Mouse (Mus musculus) limb, embryonic 12.5 days (tissue): ENCODE measurements around the gene Lrrc7. TPM values are rescaled to one million over a fixed set of nuclear protein-coding genes. Genes with fewer than 3 reads are reported as not detected.

Experiments used
- ATAC-seq: fragments of 200-750 bp; cut with Nextera tagmentation; 2 replicates; pipeline ENCODE4 v1.8.0; 2017; ENCODE audit warnings: low read depth, moderate TSS enrichment; ENCODE audit not compliant: insufficient number of reproducible peaks, insufficient read depth, low FRiP score, low TSS enrichment
- H3K27ac ChIP-seq: fragments of 300-500 bp; sonication (generic); 2 replicates; pipeline ENCODE4 v1.5.1; 2016; ENCODE audit warnings: mild to moderate bottlenecking, moderate library complexity
- H3K27me3 ChIP-seq: fragments of 300-500 bp; sonication (generic); 2 replicates; pipeline ENCODE4 v1.6.1; 2016; ENCODE audit warnings: mild to moderate bottlenecking, moderate library complexity
- H3K36me3 ChIP-seq: fragments of 300-500 bp; sonication (generic); 2 replicates; pipeline ENCODE4 v1.6.1; 2016; ENCODE audit warnings: mild to moderate bottlenecking, moderate library complexity
- H3K4me1 ChIP-seq: fragments of 300-500 bp; sonication (generic); replicated peaks from 2 replicates; pipeline ENCODE4 v1.6.1; 2016
- H3K4me2 ChIP-seq: fragments of 300-500 bp; sonication (generic); 2 replicates; pipeline ENCODE4 v1.6.1; 2016; ENCODE audit warnings: mild to moderate bottlenecking, moderate library complexity
- H3K4me3 ChIP-seq: fragments of 300-500 bp; sonication (generic); replicated peaks from 2 replicates; pipeline ENCODE4 v1.5.1; 2016; ENCODE audit warnings: mild to moderate bottlenecking
- H3K9ac ChIP-seq: fragments of 300-500 bp; sonication (generic); replicated peaks from 2 replicates; pipeline ENCODE4 v1.6.1; 2016; ENCODE audit warnings: mild to moderate bottlenecking, moderate library complexity
- H3K9me3 ChIP-seq: fragments of 300-500 bp; sonication (generic); 2 replicates; pipeline ENCODE4 v1.6.1; 2016; ENCODE audit warnings: mild to moderate bottlenecking, moderate library complexity
- WGBS: fragments of 180-500 bp; shearing (Covaris S2); methylation state at CpG from one replicate; pipeline ENCODE4 v1.1.7; 2016; 5-methylcytosine and 5-hydroxymethylcytosine counted together
- polyA plus RNA-seq: library from polyadenylated mRNA; unstranded; fragments of >200 nt; fragmentation: Nextera tagmentation; extraction: Ambion mirVana; gene quantifications from 2 replicates; pipeline ENCODE4 v1.2.1, GENCODE M21; 2016

The Lrrc7 gene
- polyA plus RNA-seq, 1 experiment from 2014 or later = 0.35 TPM

GRCm38 (mm10) chr3:158532859-158533258 is 29.2 kb downstream of the Lrrc7 start:
- H3K36me3 ChIP-seq = no peaks in the 10 kb centered on the region
- H3K27ac ChIP-seq = no peak overlapping the region
- H3K4me1 ChIP-seq = no peaks in the 10 kb centered on the region
- 57% methylated on average over 2 of the region's 2 CpGs for WGBS
- no peaks in the 10 kb centered on the region for H3K9me3 ChIP-seq
- H3K27me3 ChIP-seq = no peaks in the 10 kb centered on the region
- H3K9ac ChIP-seq = no peak overlapping the region
- no peak overlapping the region for H3K4me2 ChIP-seq
- no peak for ATAC-seq
- H3K4me3 ChIP-seq = no peak overlapping the region

- WGBS = 71% methylated on average over 1 of the region's 1 CpGs
- H3K9ac ChIP-seq = no peak overlapping the region
- H3K27ac ChIP-seq = no peak overlapping the region
- no peak overlapping the region for H3K4me2 ChIP-seq
- no peaks in the 10 kb centered on the region for H3K36me3 ChIP-seq
- no peaks in the 10 kb centered on the region for H3K4me1 ChIP-seq
- no peak for ATAC-seq
- H3K4me3 ChIP-seq = no peak overlapping the region
- H3K27me3 ChIP-seq = no peaks in the 10 kb centered on the region
- H3K9me3 ChIP-seq = no peaks in the 10 kb centered on the region
Measured at GRCm38 (mm10) chr3:158528471-158528870, 33.5 kb downstream of the Lrrc7 start.

- Histone ChIP-seq H3K9ac (no peak overlapping the region), H3K4me3 (no peak overlapping the region), H3K27me3 (no peaks in the 10 kb centered on the region), H3K4me1 (no peaks in the 10 kb centered on the region), H3K9me3 (no peaks in the 10 kb centered on the region), H3K36me3 (no peaks in the 10 kb centered on the region), H3K27ac (no peak overlapping the region), H3K4me2 (no peak overlapping the region)
- no peak for ATAC-seq
- 77% methylated on average over 1 of the region's 1 CpGs for WGBS
Measured at GRCm38 (mm10) chr3:158493730-158494129, 68.3 kb downstream of the Lrrc7 start.

GRCm38 (mm10) chr3:158479677-158480076 is 82.3 kb downstream of the Lrrc7 start:
- Histone ChIP-seq H3K27ac (no peak overlapping the region), H3K4me3 (no peak overlapping the region), H3K4me1 (no peaks in the 10 kb centered on the region), H3K9ac (no peak overlapping the region), H3K4me2 (no peak overlapping the region), H3K9me3 (no peaks in the 10 kb centered on the region), H3K36me3 (no peaks in the 10 kb centered on the region), H3K27me3 (no peaks in the 10 kb centered on the region)
- no peak for ATAC-seq
- 82% methylated on average over 2 of the region's 2 CpGs for whole genome bisulfite sequencing

- Histone ChIP-seq H3K27me3 (no peaks in the 10 kb centered on the region), H3K4me2 (no peak overlapping the region), H3K9me3 (no peaks in the 10 kb centered on the region), H3K4me3 (no peak overlapping the region), H3K4me1 (no peaks in the 10 kb centered on the region), H3K27ac (no peak overlapping the region), H3K9ac (no peak overlapping the region), H3K36me3 (no peaks in the 10 kb centered on the region)
- no peak for ATAC-seq
- 80% methylated on average over 1 of the region's 1 CpGs for WGBS
Measured at GRCm38 (mm10) chr3:158400600-158400999, 161.4 kb downstream of the Lrrc7 start.

- H3K27ac ChIP-seq = no peak overlapping the region
- no peak overlapping the region for H3K9ac ChIP-seq
- no peak for ATAC-seq
- no peaks in the 10 kb centered on the region for H3K4me1 ChIP-seq
- H3K9me3 ChIP-seq = no peaks in the 10 kb centered on the region
- no peaks in the 10 kb centered on the region for H3K36me3 ChIP-seq
- no peak overlapping the region for H3K4me3 ChIP-seq
- no peaks in the 10 kb centered on the region for H3K27me3 ChIP-seq
- H3K4me2 ChIP-seq = no peak overlapping the region
Measured at GRCm38 (mm10) chr3:158391534-158391933, 170.5 kb downstream of the Lrrc7 start.

- no peak overlapping the region for H3K9ac ChIP-seq
- no peak overlapping the region for H3K27ac ChIP-seq
- no peak for ATAC-seq
- no peaks in the 10 kb centered on the region for H3K27me3 ChIP-seq
- H3K4me3 ChIP-seq = no peak overlapping the region
- no peaks in the 10 kb centered on the region for H3K4me1 ChIP-seq
- no peaks in the 10 kb centered on the region for H3K36me3 ChIP-seq
- WGBS = 22% methylated on average over 2 of the region's 2 CpGs
- no peak overlapping the region for H3K4me2 ChIP-seq
- H3K9me3 ChIP-seq = no peaks in the 10 kb centered on the region
Measured at GRCm38 (mm10) chr3:158388076-158388454, 174.0 kb downstream of the Lrrc7 start.

GRCm38 (mm10) chr3:158387413-158388075 is 174.5 kb downstream of the Lrrc7 start:
- Histone ChIP-seq H3K36me3 (no peaks in the 10 kb centered on the region), H3K4me1 (no peaks in the 10 kb centered on the region), H3K9me3 (no peaks in the 10 kb centered on the region), H3K9ac (no peak overlapping the region), H3K27ac (no peak overlapping the region), H3K4me3 (no peak overlapping the region), H3K27me3 (no peaks in the 10 kb centered on the region), H3K4me2 (no peak overlapping the region)
- ATAC-seq = no peak
- 76% methylated on average over 2 of the region's 2 CpGs for WGBS

- Histone ChIP-seq H3K4me1 (no peaks in the 10 kb centered on the region), H3K9ac (no peak overlapping the region), H3K27me3 (no peaks in the 10 kb centered on the region), H3K4me3 (no peak overlapping the region), H3K27ac (no peak overlapping the region), H3K9me3 (no peaks in the 10 kb centered on the region), H3K36me3 (no peaks in the 10 kb centered on the region), H3K4me2 (no peak overlapping the region)
- WGBS = 6% methylated on average over 1 of the region's 1 CpGs
- no peak for ATAC-seq
Measured at GRCm38 (mm10) chr3:158386848-158387247, 175.2 kb downstream of the Lrrc7 start.

- H3K27ac ChIP-seq = no peak overlapping the region
- no peaks in the 10 kb centered on the region for H3K9me3 ChIP-seq
- no peak overlapping the region for H3K4me3 ChIP-seq
- 3% methylated on average over 1 of the region's 1 CpGs for WGBS
- no peak overlapping the region for H3K9ac ChIP-seq
- H3K36me3 ChIP-seq = no peaks in the 10 kb centered on the region
- no peak overlapping the region for H3K4me2 ChIP-seq
- H3K4me1 ChIP-seq = no peaks in the 10 kb centered on the region
- no peaks in the 10 kb centered on the region for H3K27me3 ChIP-seq
- no peak for ATAC-seq
Measured at GRCm38 (mm10) chr3:158375885-158376284, 186.1 kb downstream of the Lrrc7 start.

GRCm38 (mm10) chr3:158369169-158369568 is 192.9 kb downstream of the Lrrc7 start:
- Histone ChIP-seq H3K4me3 (no peak overlapping the region), H3K27ac (no peak overlapping the region), H3K9me3 (no peaks in the 10 kb centered on the region), H3K27me3 (no peaks in the 10 kb centered on the region), H3K9ac (no peak overlapping the region), H3K4me2 (no peak overlapping the region), H3K36me3 (no peaks in the 10 kb centered on the region), H3K4me1 (no peaks in the 10 kb centered on the region)
- no peak for ATAC-seq
- WGBS = 86% methylated on average over 3 of the region's 3 CpGs

GRCm38 (mm10) chr3:158365801-158366200 is 196.2 kb downstream of the Lrrc7 start:
- Histone ChIP-seq H3K4me1 (no peaks in the 10 kb centered on the region), H3K4me3 (no peak overlapping the region), H3K9me3 (no peaks in the 10 kb centered on the region), H3K4me2 (no peak overlapping the region), H3K9ac (no peak overlapping the region), H3K36me3 (no peaks in the 10 kb centered on the region), H3K27me3 (no peaks in the 10 kb centered on the region), H3K27ac (no peak overlapping the region)
- no peak for ATAC-seq
- WGBS = 88% methylated on average over 3 of the region's 3 CpGs
